Mouse (Mus musculus) hindbrain, embryonic 14.5 days (tissue): Measurements from ENCODE around the gene Chd3. TPM values are rescaled to one million over a fixed set of nuclear protein-coding genes. Genes with fewer than 3 reads are reported as not detected.
A peak's percentile ranks its signal among the peaks of the same experiment; 100 is the strongest.
"Not testable (repeated sequence)": the region's sequence is repeated elsewhere in the genome, so short reads cannot be mapped to it uniquely, and the experiment has no call there.

Experiments
- ATAC-seq: fragments of 200-750 bp; cut with Nextera tagmentation; 2 replicates; pipeline ENCODE4 v1.8.0; 2017; ENCODE audit warnings: moderate number of reproducible peaks, mild to moderate bottlenecking, moderate TSS enrichment, moderate library complexity; ENCODE audit not compliant: low FRiP score
- DNase-seq: peaks from one replicate; pipeline ENCODE4 v3.0.0-alpha.2; 2015; ENCODE audit warnings: low spot score
- H3K27ac ChIP-seq: fragments of 300-500 bp; sonication (generic); 2 replicates; pipeline ENCODE4 v1.5.1; 2014; ENCODE audit warnings: mild to moderate bottlenecking, moderate library complexity
- H3K27me3 ChIP-seq: fragments of 300-500 bp; sonication (generic); 2 replicates; pipeline ENCODE4 v1.6.1; 2014; ENCODE audit warnings: mild to moderate bottlenecking, low read length, mixed read lengths; ENCODE audit not compliant: control insufficient read depth, insufficient read depth
- H3K36me3 ChIP-seq: fragments of 300-500 bp; sonication (generic); replicated peaks from 2 replicates; pipeline ENCODE4 v1.6.1; 2014; ENCODE audit not compliant: control insufficient read depth, insufficient read depth
- H3K4me1 ChIP-seq: fragments of 300-500 bp; sonication (generic); replicated peaks from 2 replicates; pipeline ENCODE4 v1.6.1; 2014; ENCODE audit warnings: antibody characterized with exemption, low read length, mixed read lengths; ENCODE audit not compliant: control insufficient read depth, insufficient read depth
- H3K4me2 ChIP-seq: fragments of 300-500 bp; sonication (generic); replicated peaks from 2 replicates; pipeline ENCODE4 v1.6.1; 2014; ENCODE audit warnings: mild to moderate bottlenecking, moderate library complexity
- H3K4me3 ChIP-seq: fragments of 300-500 bp; sonication (generic); replicated peaks from 2 replicates; pipeline ENCODE4 v1.5.1; 2014; ENCODE audit warnings: mild to moderate bottlenecking, low read length
- H3K9ac ChIP-seq: fragments of 300-500 bp; sonication (generic); 2 replicates; pipeline ENCODE4 v1.6.1; 2014
- H3K9me3 ChIP-seq: fragments of 300-500 bp; sonication (generic); 2 replicates; pipeline ENCODE4 v1.6.1; 2016; ENCODE audit warnings: low read length; ENCODE audit not compliant: control insufficient read depth
- WGBS: fragments of 180-500 bp; shearing (Covaris S2); extraction: QIAGEN DNeasy Blood & Tissue Kit; methylation state at CpG from one replicate; pipeline ENCODE4 v1.1.7; 2014; 5-methylcytosine and 5-hydroxymethylcytosine counted together
- polyA plus RNA-seq: library from polyadenylated mRNA; unstranded; fragments of >200 nt; fragmentation: Nextera tagmentation; extraction: Ambion mirVana; gene quantifications from 2 replicates; pipeline ENCODE4 v1.2.1, GENCODE M21; 2014

Chd3 gene
- polyA plus RNA-seq, 1 experiment from 2014 or later, result 76.6 TPM

DNA sequence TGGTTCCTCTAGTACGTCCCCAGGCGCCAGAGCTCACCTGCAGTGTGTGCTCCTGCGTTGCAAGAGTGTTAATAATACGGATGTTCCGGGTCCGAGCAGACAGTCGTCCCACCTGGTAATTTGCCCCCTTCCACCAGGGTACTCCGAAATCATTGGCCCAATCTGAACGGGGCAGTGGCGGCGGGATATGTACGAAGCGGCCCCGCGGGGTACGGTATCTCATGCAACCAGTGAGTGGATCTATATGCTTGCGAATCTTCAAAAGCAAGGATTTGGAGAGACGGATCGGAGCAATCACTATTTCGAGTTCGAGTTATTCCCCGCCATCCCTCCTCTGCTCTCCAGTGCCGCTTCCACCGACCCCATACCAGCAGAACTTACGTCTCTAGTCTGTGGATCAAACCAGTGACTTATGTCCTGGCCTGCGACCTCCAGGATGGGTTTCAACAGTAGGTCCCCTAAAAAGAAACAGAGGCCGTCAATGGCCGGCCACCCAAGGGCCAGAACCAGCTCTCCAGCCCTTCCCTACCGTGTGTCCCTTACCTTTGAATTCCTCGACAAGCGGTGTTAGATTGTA, 25.5 kb upstream of the Chd3 start:
- peak overlapping the region; percentile 98 for H3K27ac ChIP-seq
- not testable (repeated sequence) for H3K9me3 ChIP-seq, DNase-seq, ATAC-seq, H3K27me3 ChIP-seq
- peaks cover 28% of the 10 kb centered on the region for H3K36me3 ChIP-seq
- H3K9ac ChIP-seq, result peak overlapping the region; percentile 87
- 2% methylated on average over 30 of the region's 31 CpGs for WGBS
- peaks cover 15% of the 10 kb centered on the region for H3K4me1 ChIP-seq
- H3K4me3 ChIP-seq, result peak overlapping the region; percentile 64
- peak overlapping the region; percentile 70 for H3K4me2 ChIP-seq

- ATAC-seq, result peak; percentile 32; the same call in 1 of the 2 replicates
- Histone ChIP-seq H3K27ac (no peak overlapping the region), H3K36me3 (no peaks in the 10 kb centered on the region), H3K4me3 (no peak overlapping the region), H3K9ac (no peak overlapping the region), H3K9me3 (no peaks in the 10 kb centered on the region), H3K4me1 (peaks cover 6% of the 10 kb centered on the region; the same call in 1 of the 2 replicates), H3K27me3 (no peaks in the 10 kb centered on the region), H3K4me2 (no peak overlapping the region)
- 47% methylated on average over 10 of the region's 10 CpGs for WGBS
- peak; percentile 90 for DNase-seq
These were observed 21.3 kb upstream of the Chd3 start for GRCm38 (mm10) chr11:69390400-69391034.

DNA sequence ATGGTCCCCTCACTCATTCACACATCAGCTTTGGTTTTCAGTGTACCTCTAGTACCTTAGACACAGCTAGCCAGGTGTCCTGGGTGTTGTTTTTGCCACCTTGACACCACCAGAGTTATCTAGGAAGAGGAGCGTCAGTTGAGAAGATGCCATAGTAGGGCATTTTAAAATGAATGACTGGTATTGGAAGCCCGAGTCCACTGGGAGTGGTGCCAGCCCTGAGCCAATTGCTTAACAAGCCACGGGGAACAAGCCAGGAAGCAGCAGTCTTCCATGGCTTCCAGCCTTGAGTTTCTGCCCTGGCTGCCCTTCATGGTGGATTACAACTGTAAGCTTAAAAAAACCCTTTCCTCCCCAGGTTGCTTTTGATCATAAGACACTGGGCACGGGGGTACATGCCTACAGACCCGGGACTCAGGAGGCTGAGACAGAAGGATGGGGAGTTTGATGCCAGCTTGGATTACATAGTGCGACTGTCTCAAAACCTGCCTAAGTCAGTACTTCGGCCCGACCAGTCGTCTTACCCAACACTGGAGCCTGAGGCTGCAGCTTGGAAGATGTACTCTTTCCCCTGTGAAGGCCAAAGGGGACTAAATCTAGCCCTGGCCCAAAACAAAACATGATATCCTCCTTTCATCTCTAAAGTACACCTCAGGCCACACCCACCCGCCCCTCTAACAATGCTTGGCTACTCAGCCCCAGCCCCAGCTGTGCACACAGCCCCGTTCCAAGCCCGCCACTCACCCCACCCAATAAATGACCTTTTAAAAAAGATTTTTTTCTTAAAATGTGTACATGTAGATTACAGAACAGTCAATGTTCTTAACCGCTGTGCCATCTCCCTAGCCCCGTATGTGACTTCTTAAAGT, 20.6 kb upstream of the Chd3 start:
- Histone ChIP-seq H3K4me1 (peaks cover 6% of the 10 kb centered on the region; the same call in 1 of the 2 replicates), H3K4me2 (no peak overlapping the region), H3K9me3 (no peaks in the 10 kb centered on the region), H3K27me3 (no peaks in the 10 kb centered on the region), H3K36me3 (no peaks in the 10 kb centered on the region), H3K9ac (no peak overlapping the region), H3K27ac (no peak overlapping the region), H3K4me3 (no peak overlapping the region)
- ATAC-seq (no peak), DNase-seq (no peak)
- WGBS, result 64% methylated on average over 14 of the region's 14 CpGs

GRCm38 (mm10) chr11:69388680-69389079, 19.5 kb upstream of the Chd3 start:
- DNase-seq, result no peak
- 96% methylated on average over 4 of the region's 4 CpGs for WGBS
- Histone ChIP-seq H3K4me2 (no peak overlapping the region), H3K36me3 (no peaks in the 10 kb centered on the region), H3K27ac (no peak overlapping the region), H3K9ac (no peak overlapping the region), H3K4me3 (no peak overlapping the region), H3K9me3 (no peaks in the 10 kb centered on the region), H3K27me3 (no peaks in the 10 kb centered on the region), H3K4me1 (no peaks in the 10 kb centered on the region)
- no peak for ATAC-seq

- WGBS, result 83% methylated on average over 7 of the region's 7 CpGs
These were observed 17.6 kb upstream of the Chd3 start for GRCm38 (mm10) chr11:69386758-69387157.

DNA sequence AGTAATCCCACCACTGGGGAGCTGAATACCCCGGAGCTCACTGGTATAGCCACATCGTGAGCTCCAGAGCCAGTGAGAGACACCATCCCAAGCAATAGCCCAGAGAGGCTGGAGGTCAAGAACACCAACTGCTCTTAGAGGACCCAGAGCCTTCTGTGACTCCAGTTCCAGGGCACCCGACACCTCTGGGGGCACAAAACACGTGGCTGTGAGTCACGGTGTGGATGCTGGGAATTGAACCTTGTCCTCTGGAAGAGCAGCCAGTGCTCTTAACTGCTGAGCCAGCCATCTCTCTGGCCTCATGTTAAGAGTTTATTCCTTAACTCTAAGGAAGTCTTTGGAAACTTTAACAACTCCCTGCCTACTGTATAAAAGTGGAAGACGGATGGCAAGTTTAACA, 15.8 kb upstream of the Chd3 start:
- Histone ChIP-seq H3K36me3 (no peaks in the 10 kb centered on the region), H3K9ac (no peak overlapping the region), H3K4me2 (no peak overlapping the region), H3K4me3 (no peak overlapping the region), H3K27ac (no peak overlapping the region), H3K4me1 (no peaks in the 10 kb centered on the region), H3K27me3 (no peaks in the 10 kb centered on the region), H3K9me3 (no peaks in the 10 kb centered on the region)
- 82% methylated on average over 6 of the region's 6 CpGs for WGBS
- ATAC-seq (no peak), DNase-seq (no peak)

More at GRCm38 (mm10) chr11:69386758-69387157, 17.6 kb upstream of the Chd3 start:
- no peaks in the 10 kb centered on the region for H3K9me3 ChIP-seq
- no peaks in the 10 kb centered on the region for H3K4me1 ChIP-seq
- no peaks in the 10 kb centered on the region for H3K27me3 ChIP-seq
- DNase-seq (no peak), ATAC-seq (no peak)
- H3K4me3 ChIP-seq, result no peak overlapping the region
- H3K4me2 ChIP-seq, result no peak overlapping the region
- H3K36me3 ChIP-seq, result no peaks in the 10 kb centered on the region
- H3K27ac ChIP-seq, result no peak overlapping the region
- no peak overlapping the region for H3K9ac ChIP-seq

- no peaks in the 10 kb centered on the region for H3K9me3 ChIP-seq
- H3K4me1 ChIP-seq, result no peaks in the 10 kb centered on the region
- ATAC-seq (no peak), DNase-seq (no peak)
- H3K4me2 ChIP-seq, result no peak overlapping the region
- no peak overlapping the region for H3K4me3 ChIP-seq
- H3K27ac ChIP-seq, result no peak overlapping the region
- no peaks in the 10 kb centered on the region for H3K36me3 ChIP-seq
- H3K9ac ChIP-seq, result 0 out of 2 replicates have a peak overlapping the region, but pooled peaks have one; percentile 24
- 67% methylated on average over 10 of the region's 10 CpGs for WGBS
- H3K27me3 ChIP-seq, result no peaks in the 10 kb centered on the region
These were observed 13.4 kb upstream of the Chd3 start for GRCm38 (mm10) chr11:69382478-69383105.

- 81% methylated on average over 6 of the region's 6 CpGs for WGBS
- DNase-seq, result no peak
These were observed 12.2 kb upstream of the Chd3 start for GRCm38 (mm10) chr11:69381356-69381755.

GRCm38 (mm10) chr11:69379600-69379999, 10.4 kb upstream of the Chd3 start:
- Histone ChIP-seq H3K4me1 (no peaks in the 10 kb centered on the region), H3K27me3 (no peaks in the 10 kb centered on the region), H3K27ac (no peak overlapping the region), H3K4me3 (no peak overlapping the region), H3K36me3 (peaks cover 4% of the 10 kb centered on the region; the same call in 1 of the 2 replicates), H3K4me2 (no peak overlapping the region), H3K9me3 (no peaks in the 10 kb centered on the region), H3K9ac (no peak overlapping the region)
- DNase-seq (no peak), ATAC-seq (no peak)
- WGBS, result 87% methylated on average over 3 of the region's 3 CpGs

More at GRCm38 (mm10) chr11:69381356-69381755, 12.2 kb upstream of the Chd3 start:
- Histone ChIP-seq H3K4me3 (no peak overlapping the region), H3K4me1 (no peaks in the 10 kb centered on the region), H3K9me3 (no peaks in the 10 kb centered on the region), H3K9ac (no peak overlapping the region), H3K36me3 (peaks cover 4% of the 10 kb centered on the region; the same call in 1 of the 2 replicates), H3K27ac (no peak overlapping the region), H3K4me2 (no peak overlapping the region), H3K27me3 (no peaks in the 10 kb centered on the region)
- no peak for ATAC-seq
